Mouse (Mus musculus): Measurements from ENCODE around the gene Lama1. TPM values are rescaled to one million over a fixed set of nuclear protein-coding genes. Genes with fewer than 3 reads are reported as not detected.

Gene Lama1
- total and polyA plus RNA-seq, 2 experiments from 2014 or later: 0.03 to 0.11 TPM

GRCm38 (mm10) chr17:67693861-67694260 lies 3.2 kb upstream of the Lama1 start:
- no peak overlapping the region for H3K4me2 ChIP-seq (ENCODE audit: low read depth, low read length)
- DNase-seq (ENCODE audit: low spot score) (no peak), ATAC-seq (ENCODE audit: insufficient read depth, low read depth) (no peak)
- H3K36me3 ChIP-seq (replicated peaks; ENCODE audit: control insufficient read depth, insufficient read depth, low read length): no peaks in the 10 kb centered on the region
- no peak overlapping the region for H3K27ac ChIP-seq (ENCODE audit: low read depth)
- 63% methylated on average over 2 of the region's 3 CpGs for WGBS
- H3K9ac ChIP-seq (replicated peaks; ENCODE audit: low read depth, low read length): no peak overlapping the region
- no peak overlapping the region for H3K4me3 ChIP-seq (ENCODE audit: low read depth, low read length)
- peaks cover 9% of the 10 kb centered on the region; the same call in 1 of the 2 replicates for H3K4me1 ChIP-seq (ENCODE audit: control insufficient read depth, insufficient read depth)
- peaks cover 16% of the 10 kb centered on the region for H3K27me3 ChIP-seq (ENCODE audit: control insufficient read depth, insufficient read depth, low read length)
- no peak for TF ChIP-seq CTCF (IDR thresholded peaks at IDR 0.05; ENCODE audit: low read depth)
- TF ChIP-seq EP300 (IDR thresholded peaks at IDR 0.05; ENCODE audit: low read depth): no peak
- no peaks in the 10 kb centered on the region for H3K9me3 ChIP-seq (replicated peaks; ENCODE audit: control insufficient read depth, low read length)

GRCm38 (mm10) chr17:67697461-67697891 lies 417 bp downstream of the Lama1 start:
- Histone ChIP-seq H3K4me1 (ENCODE audit: control insufficient read depth, insufficient read depth) (peaks cover 9% of the 10 kb centered on the region; the same call in 1 of the 2 replicates), H3K9ac (replicated peaks; ENCODE audit: low read depth, low read length) (no peak overlapping the region; the same call in 1 of the 2 replicates), H3K36me3 (replicated peaks; ENCODE audit: control insufficient read depth, insufficient read depth, low read length) (no peaks in the 10 kb centered on the region), H3K9me3 (replicated peaks; ENCODE audit: control insufficient read depth, low read length) (no peaks in the 10 kb centered on the region), H3K4me2 (ENCODE audit: low read depth, low read length) (peak overlapping the region; percentile 96), H3K27ac (ENCODE audit: low read depth) (no peak overlapping the region), H3K4me3 (ENCODE audit: low read depth, low read length) (peak overlapping the region; percentile 59), H3K27me3 (ENCODE audit: control insufficient read depth, insufficient read depth, low read length) (peaks cover 35% of the 10 kb centered on the region)
- peak; percentile 57 for ATAC-seq (ENCODE audit: insufficient read depth, low read depth)
- WGBS: under 1% methylated on average over 32 of the region's 32 CpGs
- TF ChIP-seq CTCF (IDR thresholded peaks at IDR 0.05; ENCODE audit: low read depth): no peak
- no peak for TF ChIP-seq EP300 (IDR thresholded peaks at IDR 0.05; ENCODE audit: low read depth)
- no peak for DNase-seq (ENCODE audit: low spot score)

- Histone ChIP-seq H3K9me3 (replicated peaks; ENCODE audit: control insufficient read depth, low read length) (no peaks in the 10 kb centered on the region), H3K4me1 (ENCODE audit: control insufficient read depth, insufficient read depth) (peaks cover 9% of the 10 kb centered on the region; the same call in 1 of the 2 replicates), H3K27me3 (ENCODE audit: control insufficient read depth, insufficient read depth, low read length) (peaks cover 35% of the 10 kb centered on the region), H3K9ac (replicated peaks; ENCODE audit: low read depth, low read length) (no peak overlapping the region), H3K27ac (ENCODE audit: low read depth) (no peak overlapping the region), H3K4me3 (ENCODE audit: low read depth, low read length) (no peak overlapping the region; the same call in 1 of the 2 replicates), H3K36me3 (replicated peaks; ENCODE audit: control insufficient read depth, insufficient read depth, low read length) (no peaks in the 10 kb centered on the region), H3K4me2 (ENCODE audit: low read depth, low read length) (peak overlapping the region; percentile 96; the same call in 1 of the 2 replicates)
- no peak for ATAC-seq (ENCODE audit: insufficient read depth, low read depth)
- TF ChIP-seq CTCF (IDR thresholded peaks at IDR 0.05; ENCODE audit: low read depth) (no peak), EP300 (IDR thresholded peaks at IDR 0.05; ENCODE audit: low read depth) (no peak)
- WGBS: 4% methylated on average over 13 of the region's 13 CpGs
- DNase-seq (ENCODE audit: low spot score): no peak
Observed at GRCm38 (mm10) chr17:67698301-67698700, 1.2 kb downstream of the Lama1 start.

GRCm38 (mm10) chr17:67701761-67702160 lies 4.7 kb downstream of the Lama1 start:
- H3K9me3 ChIP-seq (replicated peaks; ENCODE audit: control insufficient read depth, low read length): no peaks in the 10 kb centered on the region
- ATAC-seq (ENCODE audit: insufficient read depth, low read depth) (no peak), DNase-seq (ENCODE audit: low spot score) (no peak)
- WGBS: 46% methylated on average over 9 of the region's 9 CpGs
- H3K27me3 ChIP-seq (ENCODE audit: control insufficient read depth, insufficient read depth, low read length): peaks cover 35% of the 10 kb centered on the region
- no peak overlapping the region for H3K9ac ChIP-seq (replicated peaks; ENCODE audit: low read depth, low read length)
- no peak overlapping the region for H3K4me2 ChIP-seq (ENCODE audit: low read depth, low read length)
- H3K36me3 ChIP-seq (replicated peaks; ENCODE audit: control insufficient read depth, insufficient read depth, low read length): no peaks in the 10 kb centered on the region
- H3K4me1 ChIP-seq (ENCODE audit: control insufficient read depth, insufficient read depth): peaks cover 9% of the 10 kb centered on the region; the same call in 1 of the 2 replicates
- TF ChIP-seq EP300 (IDR thresholded peaks at IDR 0.05; ENCODE audit: low read depth) (no peak), CTCF (IDR thresholded peaks at IDR 0.05; ENCODE audit: low read depth) (no peak)
- no peak overlapping the region for H3K27ac ChIP-seq (ENCODE audit: low read depth)
- no peak overlapping the region for H3K4me3 ChIP-seq (ENCODE audit: low read depth, low read length)

GRCm38 (mm10) chr17:67702941-67703340 lies 5.9 kb downstream of the Lama1 start:
- 41% methylated on average over 3 of the region's 3 CpGs for WGBS
- DNase-seq (ENCODE audit: low spot score) (no peak), ATAC-seq (ENCODE audit: insufficient read depth, low read depth) (no peak)
- H3K27ac ChIP-seq (ENCODE audit: low read depth): no peak overlapping the region
- H3K9me3 ChIP-seq (replicated peaks; ENCODE audit: control insufficient read depth, low read length): no peaks in the 10 kb centered on the region
- H3K4me1 ChIP-seq (ENCODE audit: control insufficient read depth, insufficient read depth): peaks cover 3% of the 10 kb centered on the region; the same call in 1 of the 2 replicates
- no peak overlapping the region for H3K4me3 ChIP-seq (ENCODE audit: low read depth, low read length)
- TF ChIP-seq CTCF (IDR thresholded peaks at IDR 0.05; ENCODE audit: low read depth) (no peak), EP300 (IDR thresholded peaks at IDR 0.05; ENCODE audit: low read depth) (no peak)
- H3K27me3 ChIP-seq (ENCODE audit: control insufficient read depth, insufficient read depth, low read length): peaks cover 27% of the 10 kb centered on the region
- H3K4me2 ChIP-seq (ENCODE audit: low read depth, low read length): no peak overlapping the region
- no peaks in the 10 kb centered on the region for H3K36me3 ChIP-seq (replicated peaks; ENCODE audit: control insufficient read depth, insufficient read depth, low read length)
- no peak overlapping the region for H3K9ac ChIP-seq (replicated peaks; ENCODE audit: low read depth, low read length)
